Mouse (Mus musculus): Measurements from ENCODE around the gene Rhoh. TPM values are rescaled to one million over a fixed set of nuclear protein-coding genes. Genes with fewer than 3 reads are reported as not detected.

The Rhoh gene
- polyA plus RNA-seq, 1 experiment = 0.70 TPM

GRCm38 (mm10) chr5:65838053-65838452, 23.0 kb upstream of the Rhoh start:
- peaks cover 11% of the 10 kb centered on the region for H3K9me3 ChIP-seq

GRCm38 (mm10) chr5:65842947-65843346, 18.1 kb upstream of the Rhoh start:
- H3K27me3 ChIP-seq (replicated peaks) = no peaks in the 10 kb centered on the region
- peaks cover 29% of the 10 kb centered on the region for H3K4me1 ChIP-seq
- H3K4me3 ChIP-seq (replicated peaks) = no peak overlapping the region
- TF ChIP-seq FLI1 (IDR thresholded peaks at IDR 0.05; ENCODE audit: low read length) (no peak), GATA1 (IDR thresholded peaks at IDR 0.05; ENCODE audit: borderline replicate concordance, low read length) (no peak)
- H3K9me3 ChIP-seq = peaks cover 4% of the 10 kb centered on the region
- no peaks in the 10 kb centered on the region for H3K36me3 ChIP-seq (replicated peaks; ENCODE audit: low read length)

More at GRCm38 (mm10) chr5:65838053-65838452, 23.0 kb upstream of the Rhoh start:
- peaks cover 24% of the 10 kb centered on the region for H3K4me1 ChIP-seq
- TF ChIP-seq GATA1 (IDR thresholded peaks at IDR 0.05; ENCODE audit: borderline replicate concordance, low read length) = no peak
- no peak for TF ChIP-seq FLI1 (IDR thresholded peaks at IDR 0.05; ENCODE audit: low read length)
- H3K27me3 ChIP-seq (replicated peaks) = no peaks in the 10 kb centered on the region
- peaks cover 16% of the 10 kb centered on the region for H3K36me3 ChIP-seq (replicated peaks; ENCODE audit: low read length)
- H3K4me3 ChIP-seq (replicated peaks) = no peak overlapping the region

GRCm38 (mm10) chr5:65846534-65846933, 14.5 kb upstream of the Rhoh start:
- Histone ChIP-seq H3K4me3 (replicated peaks) (no peak overlapping the region), H3K4me1 (peaks cover 30% of the 10 kb centered on the region), H3K27me3 (replicated peaks) (peaks cover 2% of the 10 kb centered on the region), H3K36me3 (replicated peaks; ENCODE audit: low read length) (no peaks in the 10 kb centered on the region), H3K9me3 (no peaks in the 10 kb centered on the region)
- TF ChIP-seq GATA1 (IDR thresholded peaks at IDR 0.05; ENCODE audit: borderline replicate concordance, low read length) (no peak), FLI1 (IDR thresholded peaks at IDR 0.05; ENCODE audit: low read length) (no peak)

GRCm38 (mm10) chr5:65846958-65847357, 14.1 kb upstream of the Rhoh start:
- no peaks in the 10 kb centered on the region for H3K36me3 ChIP-seq (replicated peaks; ENCODE audit: low read length)
- TF ChIP-seq FLI1 (IDR thresholded peaks at IDR 0.05; ENCODE audit: low read length) (no peak), GATA1 (IDR thresholded peaks at IDR 0.05; ENCODE audit: borderline replicate concordance, low read length) (no peak)
- H3K27me3 ChIP-seq (replicated peaks) = peaks cover 2% of the 10 kb centered on the region
- peaks cover 28% of the 10 kb centered on the region for H3K4me1 ChIP-seq
- no peak overlapping the region for H3K4me3 ChIP-seq (replicated peaks)
- H3K9me3 ChIP-seq = no peaks in the 10 kb centered on the region

GRCm38 (mm10) chr5:65847656-65848055, 13.4 kb upstream of the Rhoh start:
- Histone ChIP-seq H3K4me1 (peaks cover 21% of the 10 kb centered on the region), H3K9me3 (no peaks in the 10 kb centered on the region), H3K36me3 (replicated peaks; ENCODE audit: low read length) (no peaks in the 10 kb centered on the region), H3K27me3 (replicated peaks) (peaks cover 2% of the 10 kb centered on the region), H3K4me3 (replicated peaks) (no peak overlapping the region)
- TF ChIP-seq GATA1 (IDR thresholded peaks at IDR 0.05; ENCODE audit: borderline replicate concordance, low read length) (no peak), FLI1 (IDR thresholded peaks at IDR 0.05; ENCODE audit: low read length) (no peak)

GRCm38 (mm10) chr5:65850765-65851164, 10.2 kb upstream of the Rhoh start:
- H3K27me3 ChIP-seq (replicated peaks) = peaks cover 2% of the 10 kb centered on the region
- no peaks in the 10 kb centered on the region for H3K9me3 ChIP-seq
- no peak overlapping the region for H3K4me3 ChIP-seq (replicated peaks)
- H3K4me1 ChIP-seq = peaks cover 17% of the 10 kb centered on the region
- TF ChIP-seq GATA1 (IDR thresholded peaks at IDR 0.05; ENCODE audit: borderline replicate concordance, low read length) (no peak), FLI1 (IDR thresholded peaks at IDR 0.05; ENCODE audit: low read length) (no peak)
- no peaks in the 10 kb centered on the region for H3K36me3 ChIP-seq (replicated peaks; ENCODE audit: low read length)

- TF ChIP-seq GATA1 (IDR thresholded peaks at IDR 0.05; ENCODE audit: borderline replicate concordance, low read length) = no peak
- TF ChIP-seq FLI1 (IDR thresholded peaks at IDR 0.05; ENCODE audit: low read length) = no peak
- Histone ChIP-seq H3K4me1 (peaks cover 9% of the 10 kb centered on the region; the same call in 1 of the 2 replicates), H3K36me3 (replicated peaks; ENCODE audit: low read length) (no peaks in the 10 kb centered on the region), H3K27me3 (replicated peaks) (no peaks in the 10 kb centered on the region), H3K9me3 (no peaks in the 10 kb centered on the region), H3K4me3 (replicated peaks) (no peak overlapping the region)
Observed at GRCm38 (mm10) chr5:65854786-65855191, 6.2 kb upstream of the Rhoh start.

- Histone ChIP-seq H3K4me1 (peaks cover 15% of the 10 kb centered on the region), H3K36me3 (replicated peaks; ENCODE audit: low read length) (no peaks in the 10 kb centered on the region), H3K4me3 (replicated peaks) (no peak overlapping the region), H3K27me3 (replicated peaks) (no peaks in the 10 kb centered on the region), H3K9me3 (no peaks in the 10 kb centered on the region)
- TF ChIP-seq GATA1 (IDR thresholded peaks at IDR 0.05; ENCODE audit: borderline replicate concordance, low read length) = no peak
- TF ChIP-seq FLI1 (IDR thresholded peaks at IDR 0.05; ENCODE audit: low read length) = no peak
Observed at GRCm38 (mm10) chr5:65855571-65855970, 5.4 kb upstream of the Rhoh start.

- no peak for TF ChIP-seq FLI1 (IDR thresholded peaks at IDR 0.05; ENCODE audit: low read length)
- no peak for TF ChIP-seq GATA1 (IDR thresholded peaks at IDR 0.05; ENCODE audit: borderline replicate concordance, low read length)
- no peaks in the 10 kb centered on the region for H3K9me3 ChIP-seq
- peaks cover 21% of the 10 kb centered on the region for H3K4me1 ChIP-seq
- H3K27me3 ChIP-seq (replicated peaks) = no peaks in the 10 kb centered on the region
- H3K4me3 ChIP-seq (replicated peaks) = no peak overlapping the region
- no peaks in the 10 kb centered on the region for H3K36me3 ChIP-seq (replicated peaks; ENCODE audit: low read length)
Observed at GRCm38 (mm10) chr5:65856591-65857411, 4.2 kb upstream of the Rhoh start.

GRCm38 (mm10) chr5:65857935-65858334, 3.1 kb upstream of the Rhoh start:
- Histone ChIP-seq H3K9me3 (no peaks in the 10 kb centered on the region), H3K4me3 (replicated peaks) (no peak overlapping the region), H3K36me3 (replicated peaks; ENCODE audit: low read length) (no peaks in the 10 kb centered on the region), H3K27me3 (replicated peaks) (no peaks in the 10 kb centered on the region), H3K4me1 (peaks cover 28% of the 10 kb centered on the region)
- TF ChIP-seq GATA1 (IDR thresholded peaks at IDR 0.05; ENCODE audit: borderline replicate concordance, low read length) (no peak), FLI1 (IDR thresholded peaks at IDR 0.05; ENCODE audit: low read length) (no peak)
